Mouse (Mus musculus) CD4-positive helper T cell, adult 2 months (primary cell): ENCODE results near the gene Osbp2.
A peak's percentile ranks its signal among the peaks of the same experiment; 100 is the strongest.
"Not testable (repeated sequence)": the region's sequence is repeated elsewhere in the genome, so short reads cannot be mapped to it uniquely, and the experiment has no call there.

Source experiments
- DNase-seq: peaks from one replicate; pipeline ENCODE4 v3.0.0-alpha.2; 2012; ENCODE audit warnings: low read depth, missing footprints, low spot score

The Osbp2 gene

DNA sequence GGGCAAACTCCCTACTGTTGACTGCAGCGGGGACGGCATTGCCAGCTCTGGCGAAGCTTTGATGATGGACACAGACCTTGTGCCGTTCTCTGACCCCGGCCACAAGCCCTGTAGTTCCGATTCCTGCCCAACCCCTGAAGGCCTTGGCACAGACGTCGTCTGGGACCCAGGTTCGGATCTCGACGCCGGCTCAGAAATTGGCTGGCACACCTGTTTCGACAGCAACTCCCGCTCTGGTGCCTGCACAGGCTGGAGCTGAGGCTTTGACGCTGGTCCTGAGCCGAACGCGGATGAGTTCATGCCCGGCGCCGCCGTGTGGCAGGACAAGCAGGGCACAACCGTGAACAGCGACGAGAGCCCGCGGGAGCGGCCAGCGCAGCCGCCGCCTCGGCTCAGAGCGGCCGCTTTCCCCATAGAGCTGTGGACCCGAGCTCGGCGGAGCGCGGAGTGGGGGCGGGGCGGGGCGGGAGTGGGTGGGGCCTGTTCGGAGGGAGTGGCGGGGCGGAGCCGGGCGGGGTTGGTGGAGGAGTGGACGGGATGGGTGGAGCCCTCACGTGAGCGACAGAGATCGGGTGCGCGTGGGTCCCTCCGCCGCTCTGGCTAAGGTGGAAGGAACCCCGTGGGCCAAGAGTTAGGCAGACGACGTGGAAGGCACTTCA lies at the start of gene Osbp2:
Osbp2 (minus strand) TSS at position 450 of the 659 bp plus-strand sequence.
- DNase-seq: peak; percentile 69

DNA sequence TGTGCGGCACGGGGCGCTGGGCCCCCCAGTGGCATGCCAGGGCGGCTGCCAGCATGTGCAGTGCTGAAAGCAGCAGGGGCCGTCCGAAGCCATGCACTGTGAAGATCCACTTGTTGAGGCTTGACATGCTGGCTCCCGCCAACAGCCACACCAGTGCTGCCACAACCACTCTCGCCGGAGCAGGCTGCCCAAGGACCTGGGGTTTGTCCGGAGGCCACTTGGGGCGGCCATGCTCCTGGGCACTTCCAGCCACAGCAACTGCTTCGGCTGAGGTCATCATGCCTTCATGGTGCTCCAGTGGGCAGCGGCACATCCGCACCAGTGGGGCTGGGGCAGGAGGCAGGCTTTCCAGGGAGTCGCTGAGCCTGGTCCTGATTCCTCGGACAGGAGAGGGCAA lies 49.2 kb upstream of the Osbp2 start:
- DNase-seq: no peak

DNA sequence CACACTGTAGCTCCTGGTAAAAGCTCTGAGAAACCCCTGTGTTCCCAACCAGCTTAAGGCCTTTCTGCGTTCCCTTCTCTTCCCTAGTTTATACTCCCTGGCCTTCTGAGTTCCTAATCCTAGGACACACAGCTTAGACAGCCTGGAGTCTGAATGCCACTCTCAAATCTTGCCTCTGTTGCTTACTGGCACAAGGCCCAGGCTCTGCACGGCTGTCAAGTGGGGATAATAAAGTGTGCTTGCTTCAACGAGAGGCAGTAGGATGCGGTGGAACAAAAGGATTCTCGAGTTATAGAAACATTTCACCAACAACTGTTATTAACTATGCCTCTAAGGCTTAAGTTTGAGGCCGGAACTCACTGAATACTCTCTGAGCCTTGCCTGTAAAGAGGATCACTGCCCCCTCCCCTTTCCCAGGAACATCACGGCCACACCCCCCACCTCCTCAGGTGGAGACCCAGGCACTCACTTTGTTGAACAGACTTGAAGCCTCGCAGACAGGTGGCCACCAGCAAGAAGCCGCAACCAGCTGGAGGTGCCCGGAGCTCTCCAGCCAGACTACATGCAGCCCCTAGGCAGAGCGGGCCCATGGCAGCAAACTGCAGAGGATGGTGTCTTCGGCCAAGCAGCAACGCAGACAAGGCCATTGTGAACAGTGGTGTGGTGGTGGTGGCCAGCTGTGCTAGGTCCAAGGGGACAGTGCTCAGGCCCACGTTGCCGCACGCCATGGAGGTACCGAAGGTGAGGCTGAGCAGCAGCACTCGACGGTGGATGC lies 48.6 kb upstream of the Osbp2 start:
- DNase-seq: no peak

GRCm38 (mm10) chr11:3911440-3911839 lies 47.7 kb upstream of the Osbp2 start:
- not testable (repeated sequence) for DNase-seq

DNA sequence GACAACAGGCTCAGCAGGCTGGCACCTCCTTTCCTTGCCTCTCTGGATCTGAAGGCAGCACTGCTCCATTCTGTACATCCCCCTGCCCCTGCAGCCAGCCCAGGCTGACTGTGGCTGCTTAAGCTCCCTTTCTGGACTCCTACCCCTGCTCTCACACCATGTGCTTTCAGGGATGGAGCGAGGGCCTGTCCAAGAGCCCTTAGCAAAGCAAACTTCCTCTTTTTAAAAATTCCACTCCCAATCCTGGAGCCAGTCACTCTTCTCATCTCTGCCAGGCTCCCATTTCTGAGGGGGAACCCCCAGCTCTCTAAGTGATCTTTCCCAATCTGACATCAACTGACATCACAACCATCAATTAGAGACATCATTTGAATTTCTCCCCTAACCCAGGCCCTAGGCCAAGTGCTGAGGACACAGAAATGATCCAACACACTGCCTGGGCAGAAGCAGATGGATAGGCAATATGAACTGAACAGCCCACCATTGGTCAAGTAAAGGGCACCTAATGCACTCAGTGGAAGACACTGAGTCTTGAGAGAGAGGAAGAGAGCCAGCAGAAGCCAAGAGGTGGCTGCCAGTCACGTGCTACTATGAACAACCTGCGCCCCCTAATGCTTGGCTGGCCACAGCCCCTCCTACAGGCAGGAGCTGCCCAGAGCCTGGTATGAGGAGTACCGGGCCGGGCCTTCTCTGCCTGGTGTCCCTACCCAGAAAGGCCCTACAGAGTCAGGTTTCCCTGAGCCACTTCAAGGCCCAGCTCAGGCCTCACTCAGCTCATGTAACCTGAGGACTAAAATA lies 47.0 kb upstream of the Osbp2 start:
- DNase-seq: no peak

DNA sequence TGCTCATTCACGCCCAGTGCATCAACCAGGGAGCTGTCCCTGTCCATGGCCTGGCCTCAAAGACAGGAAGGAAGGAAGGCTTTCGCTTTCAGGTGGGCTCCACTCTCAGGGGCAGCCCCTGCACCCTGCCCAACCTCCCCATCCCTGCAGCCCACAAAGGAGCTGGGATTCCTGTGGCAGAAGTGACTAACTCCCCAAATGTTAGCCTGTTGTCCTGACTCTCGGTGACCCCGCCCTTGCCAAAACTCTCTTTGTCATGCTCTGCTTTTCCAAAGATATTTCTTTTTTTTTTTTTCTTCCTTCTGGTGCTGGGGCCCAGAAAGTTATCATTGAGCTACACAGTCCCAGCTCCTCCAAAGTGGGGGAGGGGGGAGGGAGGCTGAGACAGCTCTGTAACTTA lies 45.5 kb upstream of the Osbp2 start:
- no peak for DNase-seq

GRCm38 (mm10) chr11:3905446-3905845 lies 41.7 kb upstream of the Osbp2 start:
- DNase-seq: no peak

- no peak for DNase-seq
Observed at GRCm38 (mm10) chr11:3904673-3905072, 41.0 kb upstream of the Osbp2 start.

DNA sequence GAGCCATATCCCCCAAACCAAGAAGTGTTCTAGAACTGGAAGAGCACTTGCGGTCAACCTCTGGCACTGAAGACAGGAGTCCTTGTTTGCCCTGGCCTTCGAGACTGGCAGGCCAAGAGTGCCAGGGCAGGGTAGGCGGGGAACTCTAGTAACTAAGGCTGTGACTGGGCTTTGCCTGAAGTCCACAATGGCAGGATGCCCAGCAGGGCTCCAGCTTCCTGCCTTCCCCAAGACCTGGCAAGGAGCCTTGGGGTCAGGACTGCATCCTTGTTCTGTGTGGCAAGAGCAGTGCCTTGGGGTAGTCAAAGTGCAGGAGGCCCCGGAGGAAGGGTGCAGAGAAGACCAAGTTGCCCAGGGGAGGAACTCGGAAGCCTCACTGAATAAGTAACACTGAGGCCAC lies 39.3 kb upstream of the Osbp2 start:
- no peak for DNase-seq

DNA sequence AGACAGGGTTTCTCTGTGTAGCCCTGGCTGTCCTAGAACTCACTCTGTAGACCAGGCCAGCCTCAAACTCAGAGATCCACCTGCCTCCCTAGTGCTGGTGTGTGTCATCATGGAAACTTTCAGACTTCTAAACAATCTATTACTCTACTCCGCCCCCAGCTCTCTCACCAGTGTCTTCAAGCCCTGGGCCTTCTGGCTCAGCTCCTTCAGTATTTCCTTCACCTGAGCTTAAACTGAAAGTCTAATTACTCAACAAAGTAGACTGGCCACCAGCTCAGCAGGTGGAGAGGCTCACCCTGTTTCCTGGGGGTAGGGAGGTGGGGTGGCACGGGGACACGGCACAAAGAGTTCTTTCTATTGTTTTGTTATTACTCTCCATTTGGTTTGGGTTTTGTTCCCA lies 38.8 kb upstream of the Osbp2 start:
- no peak for DNase-seq

DNA sequence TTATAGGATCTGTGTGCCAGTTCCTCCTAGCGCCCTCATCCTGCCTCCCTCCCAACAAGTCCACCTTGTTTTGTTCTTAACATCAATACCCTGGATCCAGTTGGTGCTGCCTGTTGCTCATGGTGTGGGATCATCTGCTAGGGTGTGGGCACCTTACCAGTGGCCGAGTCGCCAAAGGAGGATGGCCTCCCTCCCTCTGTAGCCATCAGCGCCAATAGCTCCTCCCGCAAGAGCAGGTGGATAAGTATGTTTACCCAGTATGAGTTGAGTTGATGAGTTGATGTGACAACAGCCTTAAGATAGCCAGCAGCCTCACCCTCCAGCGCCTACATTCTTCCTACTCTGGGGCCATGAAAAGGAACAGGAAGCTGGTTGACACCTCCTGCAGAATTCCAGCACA lies 36.6 kb upstream of the Osbp2 start:
- DNase-seq: no peak

- no peak for DNase-seq
Observed at GRCm38 (mm10) chr11:3895933-3896332, 32.2 kb upstream of the Osbp2 start.

- DNase-seq: no peak
Observed at GRCm38 (mm10) chr11:3895458-3895857, 31.8 kb upstream of the Osbp2 start.

- peak; percentile 92 for DNase-seq
Observed at GRCm38 (mm10) chr11:3894406-3895281, 30.9 kb upstream of the Osbp2 start, which contains the start of the genes 4921536K21Rik and Dusp18. Gene 4921536K21Rik, minus strand, starts transcription at chr11:3895098. Gene Dusp18, plus strand, starts transcription at chr11:3895240.

DNA sequence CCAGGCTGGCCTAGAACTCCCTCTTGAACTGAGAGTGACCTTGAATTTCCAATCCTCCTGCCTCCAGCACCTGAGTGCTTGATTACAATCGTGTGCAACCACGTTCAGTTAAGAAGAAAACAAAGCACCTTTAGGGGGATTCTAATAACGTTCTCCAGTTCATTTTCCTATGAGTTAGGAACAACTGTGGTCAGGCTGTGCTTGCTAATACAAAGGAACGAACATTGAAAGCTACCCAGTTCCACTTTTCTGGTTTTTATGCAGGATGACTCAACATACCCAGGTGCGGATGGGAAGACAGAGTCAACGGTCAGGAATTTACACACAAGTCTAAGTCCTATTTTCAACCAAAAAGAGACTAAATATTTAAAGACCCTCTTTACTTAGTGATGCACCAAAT lies 30.3 kb upstream of the Osbp2 start:
- no peak for DNase-seq

GRCm38 (mm10) chr11:3887331-3887730 lies 23.6 kb upstream of the Osbp2 start:
- no peak for DNase-seq

DNA sequence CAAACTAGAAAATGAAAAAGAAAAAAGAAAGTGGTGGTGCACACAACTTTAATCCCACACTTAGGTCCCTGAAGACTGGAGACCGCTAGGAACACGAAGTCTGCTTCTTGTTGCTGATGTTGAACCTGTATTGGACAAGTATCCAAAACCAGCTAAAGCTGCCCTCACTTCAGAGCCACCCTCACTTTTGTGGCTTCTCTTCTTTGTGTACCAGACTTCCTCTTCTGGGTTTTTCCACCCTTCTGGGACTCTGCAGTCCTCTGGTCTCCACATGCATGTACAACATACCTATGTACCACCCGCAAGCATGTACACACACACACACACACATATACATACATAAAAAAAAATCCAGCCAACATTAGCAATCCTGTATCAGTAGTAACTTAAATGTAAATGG lies 20.0 kb upstream of the Osbp2 start:
- no peak for DNase-seq

DNA sequence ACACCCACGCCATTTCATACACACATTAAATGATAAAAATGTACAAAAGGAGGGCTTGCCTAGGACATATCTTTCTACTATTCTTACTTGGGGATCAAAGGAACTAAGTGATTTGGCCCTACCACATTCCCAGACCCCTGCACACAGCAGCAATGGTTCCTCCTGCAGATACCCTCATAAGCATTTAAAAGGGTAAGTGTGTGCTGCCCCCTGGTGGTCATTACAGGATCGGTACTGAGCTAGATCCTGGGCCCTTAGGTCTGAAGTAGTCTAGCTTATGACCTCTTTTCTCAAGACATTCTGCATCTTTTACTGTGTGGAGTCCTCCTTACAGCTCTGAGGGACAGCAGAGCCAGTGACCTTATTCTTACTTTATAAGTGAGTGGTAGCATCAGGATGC lies 16.1 kb upstream of the Osbp2 start:
- peak; percentile 64 for DNase-seq

- no peak for DNase-seq
Observed at GRCm38 (mm10) chr11:3878660-3879059, 15.0 kb upstream of the Osbp2 start.

DNA sequence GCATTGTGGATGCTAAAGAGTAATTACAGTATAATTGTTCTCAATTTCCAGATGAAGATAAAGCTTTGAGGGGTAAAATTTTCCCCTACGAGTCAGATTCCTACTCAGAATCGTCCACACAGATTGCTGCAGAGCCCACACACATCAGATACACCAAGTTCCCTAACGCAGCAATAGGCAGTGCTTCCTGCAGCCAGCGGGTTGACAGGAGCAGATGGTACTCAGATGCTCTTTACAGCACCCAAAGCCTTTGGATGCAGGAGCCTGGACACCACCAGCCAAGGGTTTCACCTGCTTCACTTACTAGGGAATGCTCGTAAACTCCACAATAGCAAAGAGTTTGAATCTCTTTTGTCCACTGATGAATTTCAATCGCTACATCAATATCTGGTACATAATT lies 12.7 kb upstream of the Osbp2 start:
- no peak for DNase-seq

DNA sequence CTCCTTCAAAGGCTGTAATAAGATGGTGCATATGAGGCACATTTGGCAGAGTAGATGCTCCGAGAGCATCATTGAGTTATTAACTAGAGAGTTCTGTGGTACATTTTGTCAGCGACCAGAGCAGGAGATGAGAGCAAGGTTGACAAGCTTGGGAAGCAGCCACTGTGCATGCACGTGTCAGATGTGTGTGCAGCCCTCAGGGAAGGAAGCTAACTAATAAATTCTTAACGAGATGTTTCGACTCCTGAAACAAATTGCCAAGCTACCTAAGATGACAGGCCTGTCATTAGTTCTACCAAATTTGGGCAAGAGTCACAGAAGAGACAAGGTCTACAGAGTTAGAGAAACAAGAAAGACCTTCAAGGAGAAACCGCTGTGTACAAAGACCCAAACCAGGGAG lies 640 bp upstream of the Osbp2 start:
- no peak for DNase-seq
